Mouse (Mus musculus) stomach, embryonic 16.5 days (tissue): ENCODE measurements around the gene Gm10188. TPM values are rescaled to one million over a fixed set of nuclear protein-coding genes. Genes with fewer than 3 reads are reported as not detected.

Experiments used
- ATAC-seq: fragments of 200-750 bp; cut with Nextera tagmentation; 2 replicates; pipeline ENCODE4 v1.8.0; 2017; ENCODE audit warnings: moderate number of reproducible peaks, moderate TSS enrichment; ENCODE audit not compliant: insufficient read depth, low FRiP score
- H3K27ac ChIP-seq: fragments of 300-500 bp; sonication (generic); 2 replicates; pipeline ENCODE4 v1.5.1; 2014; ENCODE audit warnings: low read length
- H3K27me3 ChIP-seq: fragments of 300-500 bp; sonication (generic); 2 replicates; pipeline ENCODE4 v1.6.1; 2014; ENCODE audit warnings: low read length, control low read depth, mixed read lengths; ENCODE audit not compliant: control insufficient read depth, insufficient read depth
- H3K36me3 ChIP-seq: fragments of 300-500 bp; sonication (generic); 2 replicates; pipeline ENCODE4 v1.6.1; 2014; ENCODE audit warnings: low read length; ENCODE audit not compliant: control insufficient read depth, insufficient read depth
- H3K4me1 ChIP-seq: fragments of 300-500 bp; sonication (generic); 2 replicates; pipeline ENCODE4 v1.6.1; 2014; ENCODE audit warnings: low read length, control low read depth, mixed read lengths; ENCODE audit not compliant: control insufficient read depth, insufficient read depth
- H3K4me2 ChIP-seq: fragments of 300-500 bp; sonication (generic); 2 replicates; pipeline ENCODE4 v1.6.1; 2014; ENCODE audit warnings: low read depth, low read length, mixed read lengths
- H3K4me3 ChIP-seq: fragments of 300-500 bp; sonication (generic); replicated peaks from 2 replicates; pipeline ENCODE4 v1.5.1; 2014; ENCODE audit warnings: mild to moderate bottlenecking, low read length
- H3K9ac ChIP-seq: fragments of 300-500 bp; sonication (generic); 2 replicates; pipeline ENCODE4 v1.6.1; 2014; ENCODE audit warnings: low read length
- H3K9me3 ChIP-seq: fragments of 300-500 bp; sonication (generic); replicated peaks from 2 replicates; pipeline ENCODE4 v1.6.1; 2016; ENCODE audit warnings: low read length, control low read depth; ENCODE audit not compliant: control insufficient read depth
- whole genome bisulfite sequencing: fragments of 180-500 bp; shearing (Covaris S2); extraction: QIAGEN DNeasy Blood & Tissue Kit; methylation state at CpG from one replicate; pipeline ENCODE4 v1.1.7; 2014; 5-methylcytosine and 5-hydroxymethylcytosine counted together
- microRNA counts: library from miRNA; unstranded; fragments of <30 nt; microRNA quantifications from one replicate; lab custom pipeline; 2016
- microRNA-seq: library from miRNA; unstranded; fragments of <30 nt; microRNA quantifications from one replicate; pipeline ENCODE4, GENCODE M21; 2016
- polyA plus RNA-seq: library from polyadenylated mRNA; unstranded; fragments of >200 nt; fragmentation: Nextera tagmentation; extraction: Ambion mirVana; gene quantifications from 2 replicates; pipeline ENCODE4 v1.2.1, GENCODE M21; 2015

Gene Gm10188
- polyA plus RNA-seq, 1 experiment from 2014 or later, result not detected

DNA sequence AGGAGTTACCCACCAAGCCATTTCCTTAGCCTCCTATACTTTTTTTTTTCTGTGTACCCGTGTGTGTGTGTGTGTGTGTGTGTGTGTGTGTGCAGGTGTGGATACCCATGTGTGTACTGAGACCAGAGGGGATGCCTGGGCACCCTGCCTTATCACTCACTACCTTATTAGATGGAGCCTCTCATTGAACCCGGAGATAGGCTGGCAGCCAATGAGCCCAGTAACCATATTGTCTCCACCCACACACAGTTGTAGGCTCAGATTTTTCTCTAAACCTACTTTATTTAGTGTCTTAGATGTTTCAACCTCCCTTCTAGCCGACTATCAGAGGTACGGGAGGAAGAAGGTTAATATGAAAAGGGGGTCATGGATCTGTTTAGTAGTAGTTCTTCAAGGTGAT, 43.3 kb downstream of the Gm10188 start:
- ATAC-seq, result no peak
- H3K4me1 ChIP-seq, result no peaks in the 10 kb centered on the region
- no peak overlapping the region for H3K27ac ChIP-seq
- no peak overlapping the region for H3K4me3 ChIP-seq
- no peaks in the 10 kb centered on the region for H3K9me3 ChIP-seq
- H3K4me2 ChIP-seq, result no peak overlapping the region
- H3K36me3 ChIP-seq, result no peaks in the 10 kb centered on the region
- peaks cover 43% of the 10 kb centered on the region for H3K27me3 ChIP-seq
- WGBS, result 71% methylated on average over 4 of the region's 4 CpGs
- no peak overlapping the region for H3K9ac ChIP-seq

MicroRNAs within 50 kb of the gene (microRNA counts, 519-probe panel; counts per million panel counts)
- microRNA mmu-miR-135b (lab: Ali Mortazavi, UCI), result 1,700 counts per million, percentile 27 among the panel's probes with 10 or more counts

Small RNAs within 50 kb of the gene (microRNA-seq; reads per million reads assigned to microRNA genes)
- 178 reads per million, percentile 61 among the genes with 10 or more reads in this experiment for gene Mir135b

Other genes with a start within 250 kb of the Gm10188 start
- 18.6 and 21.3 TPM in 2 replicates for gene Elk4, start 222.2 kb downstream of the Gm10188 start, polyA plus RNA-seq
- 16.0 and 18.2 TPM in 2 replicates for gene Mfsd4a, start 161.7 kb downstream of the Gm10188 start, polyA plus RNA-seq
- gene Cdk18, start 90.1 kb downstream of the Gm10188 start, polyA plus RNA-seq, result 6.9 and 7.4 TPM in 2 replicates
- gene Lemd1, start 38.3 kb downstream of the Gm10188 start, polyA plus RNA-seq, result 0.49 and 0.61 TPM in 2 replicates
- gene AC124108.1, start 38.3 kb downstream of the Gm10188 start, polyA plus RNA-seq, result 0.14 and 0.35 TPM in 2 replicates
- 0.09 and 0.18 TPM in 2 replicates for gene Klhdc8a, start 68.9 kb upstream of the Gm10188 start, polyA plus RNA-seq
- 6.8 and 6.9 TPM in 2 replicates for gene Nuak2, start 86.4 kb upstream of the Gm10188 start, polyA plus RNA-seq
- gene Tmcc2, start 161.5 kb upstream of the Gm10188 start, polyA plus RNA-seq, result 25.5 and 28.3 TPM in 2 replicates
- 11.6 and 12.3 TPM in 2 replicates for gene Dstyk, start 187.8 kb upstream of the Gm10188 start, polyA plus RNA-seq
- gene Rbbp5, start 247.6 kb upstream of the Gm10188 start, polyA plus RNA-seq, result 38.4 and 39.6 TPM in 2 replicates